Mouse (Mus musculus) ovary, postnatal 10 days (tissue): Measurements from ENCODE around the gene Anxa7.

Experiments
- DNase-seq: peaks from one replicate; pipeline ENCODE4 v3.0.0; 2022; ENCODE audit warnings: low spot score

The Anxa7 gene

DNA sequence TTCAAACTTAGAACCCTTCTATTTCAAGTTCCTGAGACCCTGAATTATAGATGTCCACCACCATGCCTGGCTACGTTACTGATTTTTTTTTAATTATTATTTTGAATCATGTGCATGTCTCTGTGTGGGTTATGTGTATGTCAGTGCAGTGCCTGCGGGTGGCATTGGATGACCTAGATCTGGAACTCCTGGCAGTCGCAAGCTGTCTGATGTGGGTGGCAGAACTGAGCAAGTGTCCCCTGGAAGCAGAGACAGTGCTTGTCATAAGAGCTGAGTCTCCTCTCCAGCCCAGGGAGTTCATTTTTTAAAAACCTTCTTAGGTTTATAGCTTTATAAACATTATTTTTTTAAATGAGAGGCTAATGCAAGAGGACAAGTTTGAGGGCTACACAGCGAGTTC lies 47.5 kb downstream of the Anxa7 start:
- DNase-seq, result no peak

DNA sequence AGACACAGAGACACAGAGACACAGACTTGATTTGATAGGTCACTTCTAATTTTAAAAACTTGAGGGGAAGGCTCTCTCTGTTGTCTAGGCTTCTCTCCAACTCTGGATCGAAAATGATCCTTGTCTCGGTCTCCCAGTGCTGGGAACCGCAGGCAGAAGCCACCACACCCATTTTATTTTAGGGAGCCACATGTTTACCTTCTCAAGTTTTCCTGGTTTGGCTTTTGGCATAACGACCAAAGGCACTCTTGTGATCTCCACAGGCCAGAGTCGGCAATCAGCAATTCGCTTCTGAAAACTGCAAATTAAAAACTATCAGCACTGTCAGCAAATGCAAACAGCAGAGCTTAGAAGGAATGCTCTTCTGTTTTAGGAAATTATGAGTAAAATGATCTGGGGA lies 48.2 kb downstream of the Anxa7 start:
- DNase-seq, result no peak

DNA sequence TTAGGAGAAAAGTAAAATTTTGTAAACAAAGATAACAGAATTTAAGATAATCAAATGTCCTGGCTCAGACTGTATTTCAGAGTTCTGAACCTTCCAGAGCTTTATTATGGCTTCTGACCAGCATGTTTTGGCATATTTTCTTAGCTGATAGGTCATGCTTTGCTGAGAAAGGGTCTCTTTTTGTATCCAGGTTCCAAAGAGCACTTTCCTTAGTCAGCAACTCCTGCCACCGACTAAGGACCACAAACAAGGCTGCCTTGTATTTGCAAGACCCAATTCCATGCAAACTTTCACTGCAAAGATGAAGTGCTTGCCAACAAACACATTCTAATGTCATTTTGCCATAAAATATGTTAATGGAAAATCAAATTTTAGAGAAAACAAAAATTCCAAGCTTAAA lies 50.1 kb downstream of the Anxa7 start:
- DNase-seq, result no peak

GRCm38 (mm10) chr14:20428593-20428992 lies 51.3 kb downstream of the Anxa7 start:
- no peak for DNase-seq

GRCm38 (mm10) chr14:20423046-20423445 lies 56.9 kb downstream of the Anxa7 start:
- DNase-seq, result no peak

DNA sequence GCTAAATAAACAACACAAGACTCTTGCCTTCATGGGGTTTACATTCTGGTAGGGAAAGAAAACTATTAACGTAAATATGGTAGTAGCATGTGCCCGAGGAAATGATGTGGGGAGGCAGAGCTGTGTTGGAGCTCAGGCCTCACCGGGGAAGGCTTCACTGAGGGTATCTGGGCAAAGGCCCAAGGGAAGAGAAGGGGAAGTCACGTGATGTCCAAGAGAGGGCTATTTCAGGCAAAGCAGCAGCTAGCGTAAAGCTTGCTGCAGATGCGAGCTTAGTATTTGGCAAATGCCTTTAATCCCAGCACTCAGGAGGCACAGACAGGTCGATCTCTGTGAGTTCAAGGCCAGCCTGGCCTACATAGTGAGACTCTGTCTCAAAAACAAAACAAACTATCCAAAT lies 57.7 kb downstream of the Anxa7 start:
- no peak for DNase-seq
